8 mouse cellular contexts compared by ENCODE assay signal in genomic region chr19:52992880-52993440, GRCm38 (mm10). TPM values are rescaled to one million over a fixed set of nuclear protein-coding genes. Genes with fewer than 3 reads are reported as not detected.
DNase-seq lines count a peak whose midpoint lies in the region; ATAC-seq and TF ChIP-seq lines count a peak whose summit lies in the region.

No protein-coding gene starts in this region.

- peak; percentile 33 for TF ChIP-seq RAD21 in MEL (IDR thresholded peaks at IDR 0.05; ENCODE audit: low read depth, low read length)

- TF ChIP-seq POLR2A in MEL (IDR thresholded peaks at IDR 0.05; ENCODE audit: control insufficient read depth in 1 of 2, insufficient read depth in 1 of 2, low read depth in 1 of 2, low read length in 2 of 2, poor library complexity in 1 of 2), result no peak
- no peak for TF ChIP-seq POLR2A in limb, embryonic 14.5 days (IDR thresholded peaks at IDR 0.05; ENCODE audit: borderline replicate concordance, extremely low read depth, insufficient read depth, insufficient read length)

- no peak overlapping the region for H3K27ac ChIP-seq in MEL (ENCODE audit: control insufficient read depth, low read depth, low read length)
- H3K27ac ChIP-seq in forebrain, embryonic 14.5 days (ENCODE audit: low read depth, low read length), result no peak overlapping the region
- no peak overlapping the region for H3K27ac ChIP-seq in limb, embryonic 14.5 days (replicated peaks; ENCODE audit: low read depth, low read length)
- no peak overlapping the region for H3K27ac ChIP-seq in neural tube, embryonic 12.5 days

- TF ChIP-seq EP300 in MEL (IDR thresholded peaks at IDR 0.05; ENCODE audit: low read depth in 1 of 2, low read length in 2 of 2), result no peak

- WGBS in forebrain, embryonic 14.5 days, result 74% methylated on average over 11 of the region's 11 CpGs
- WGBS in limb, embryonic 14.5 days, result 74% methylated on average over 11 of the region's 11 CpGs
- 76% methylated on average over 11 of the region's 11 CpGs for WGBS in neural tube, embryonic 12.5 days

- ATAC-seq in forebrain, embryonic 14.5 days, result peak; percentile 60; the same call in 1 of the 2 replicates
- ATAC-seq in limb, embryonic 14.5 days (ENCODE audit: low FRiP score, low read depth), result no peak
- ATAC-seq in neural tube, embryonic 12.5 days (ENCODE audit: low FRiP score, low read depth), result peak; percentile 71

- peaks cover 0 to 43% of the 10 kb centered on the region in 2 experiments; a peak in 2 of 4 replicates for H3K36me3 ChIP-seq in MEL (ENCODE audit: control insufficient read depth in 1 of 2, insufficient read depth in 2 of 2, low read length in 2 of 2)
- peaks cover 55% of the 10 kb centered on the region for H3K36me3 ChIP-seq in forebrain, embryonic 14.5 days (ENCODE audit: control insufficient read depth, insufficient read depth, low read length)
- H3K36me3 ChIP-seq in limb, embryonic 14.5 days (ENCODE audit: control insufficient read depth, insufficient read depth, low read length), result peaks cover 68% of the 10 kb centered on the region
- H3K36me3 ChIP-seq in neural tube, embryonic 12.5 days, result peaks cover 53% of the 10 kb centered on the region

- peak; percentile 31 to 56 (median 48); a peak in 5 of 6 replicates for TF ChIP-seq CTCF in MEL (IDR thresholded peaks at IDR 0.05 in 2 of 3, conservative IDR thresholded peaks at IDR 0.05 in 1 of 3; ENCODE audit: control insufficient read depth in 1 of 3, insufficient read depth in 1 of 3, low read depth in 2 of 3, low read length in 3 of 3, poor library complexity in 1 of 3, severe bottlenecking in 1 of 3)

- no peaks in the 10 kb centered on the region for H3K27me3 ChIP-seq in MEL (ENCODE audit: control insufficient read depth in 1 of 2, insufficient read depth in 2 of 2, low read length in 2 of 2)
- no peaks in the 10 kb centered on the region for H3K27me3 ChIP-seq in forebrain, embryonic 14.5 days (replicated peaks; ENCODE audit: control insufficient read depth, insufficient read depth, low read length)
- no peaks in the 10 kb centered on the region for H3K27me3 ChIP-seq in limb, embryonic 14.5 days (ENCODE audit: control insufficient read depth, insufficient read depth, low read length)
- no peaks in the 10 kb centered on the region for H3K27me3 ChIP-seq in neural tube, embryonic 12.5 days (replicated peaks)

- DNase-seq in heart, adult 11 months, result peak; percentile 88
- no peak for DNase-seq in heart, adult 8-10 months (ENCODE audit: low spot score)
- DNase-seq in MEL (ENCODE audit: low read depth, low spot score), result peak; percentile 57
- peak; percentile 66 for DNase-seq in forebrain, embryonic 14.5 days (ENCODE audit: low spot score)
- DNase-seq in kidney, adult 8-10 months, result peak; percentile 48 to 51
- peak; percentile 53 for DNase-seq in limb, embryonic 14.5 days (ENCODE audit: low spot score)
- DNase-seq in ovary, postnatal 10 days (ENCODE audit: low spot score), result no peak

- no peak overlapping the region for H3K9ac ChIP-seq in MEL (ENCODE audit: control insufficient read depth, low read depth, low read length, poor library complexity, severe bottlenecking)
- H3K9ac ChIP-seq in forebrain, embryonic 14.5 days (ENCODE audit: low read length), result no peak overlapping the region
- no peak overlapping the region for H3K9ac ChIP-seq in limb, embryonic 14.5 days (ENCODE audit: low read depth, low read length, severe bottlenecking)
- no peak overlapping the region for H3K9ac ChIP-seq in neural tube, embryonic 12.5 days

- H3K9me3 ChIP-seq in MEL (replicated peaks; ENCODE audit: insufficient read depth, low read length), result no peaks in the 10 kb centered on the region
- H3K9me3 ChIP-seq in forebrain, embryonic 14.5 days (replicated peaks; ENCODE audit: control insufficient read depth, low read length), result no peaks in the 10 kb centered on the region
- no peaks in the 10 kb centered on the region for H3K9me3 ChIP-seq in limb, embryonic 14.5 days (ENCODE audit: control insufficient read depth, low read length)
- no peaks in the 10 kb centered on the region for H3K9me3 ChIP-seq in neural tube, embryonic 12.5 days

- H3K4me1 ChIP-seq in MEL (ENCODE audit: control insufficient read depth in 1 of 2, insufficient read depth in 2 of 2, low read length in 2 of 2), result no peaks in the 10 kb centered on the region
- H3K4me1 ChIP-seq in forebrain, embryonic 14.5 days (ENCODE audit: control insufficient read depth, insufficient read depth, low read length), result no peaks in the 10 kb centered on the region
- no peaks in the 10 kb centered on the region for H3K4me1 ChIP-seq in limb, embryonic 14.5 days (ENCODE audit: control insufficient read depth, insufficient read depth, low read length)
- H3K4me1 ChIP-seq in neural tube, embryonic 12.5 days, result no peaks in the 10 kb centered on the region

- H3K4me2 ChIP-seq in forebrain, embryonic 14.5 days (ENCODE audit: low read length), result no peak overlapping the region
- no peak overlapping the region for H3K4me2 ChIP-seq in limb, embryonic 14.5 days (replicated peaks; ENCODE audit: low read depth, low read length, severe bottlenecking)
- H3K4me2 ChIP-seq in neural tube, embryonic 12.5 days (replicated peaks), result no peak overlapping the region

- H3K79me2 ChIP-seq in MEL (ENCODE audit: control insufficient read depth, insufficient read depth, low read length, poor library complexity), result no peaks in the 10 kb centered on the region

- H3K4me3 ChIP-seq in MEL (ENCODE audit: control insufficient read depth in 1 of 2, insufficient read depth in 1 of 2, low read depth in 2 of 2, low read length in 2 of 2), result no peak overlapping the region
- H3K4me3 ChIP-seq in forebrain, embryonic 14.5 days (ENCODE audit: low read depth, low read length), result no peak overlapping the region
- no peak overlapping the region for H3K4me3 ChIP-seq in limb, embryonic 14.5 days (replicated peaks; ENCODE audit: low read length)
- no peak overlapping the region for H3K4me3 ChIP-seq in neural tube, embryonic 12.5 days

TF ChIP-seq in MEL, 35 proteins besides CTCF, POLR2A, EP300 and RAD21:
- peak; percentile 41 for TF ChIP-seq SMC3 (IDR thresholded peaks at IDR 0.05; ENCODE audit: low read depth, low read length)
- no peak for TF ChIP-seq GABPA (IDR thresholded peaks at IDR 0.05; ENCODE audit: low read depth, low read length)
- TF ChIP-seq HCFC1 (IDR thresholded peaks at IDR 0.05; ENCODE audit: low read depth, low read length), result no peak
- TF ChIP-seq TBP (IDR thresholded peaks at IDR 0.05; ENCODE audit: low read depth, low read length), result no peak

RNA-seq across cellular contexts. Expression of gene Xpnpep1, which starts 47.1 kb away (rescaled TPM):
- total RNA-seq in heart, adult 8-10 months (2022), result 10 to 100 TPM; 52.4 to 81.0 (median 72.0) TPM
- 459 and 531 TPM in 2 replicates for total RNA-seq in MEL (2012; rRNA removed)
- 100 to 1,000 TPM; 428 to 526 TPM for polyA plus RNA-seq in MEL (2012; ENCODE audit: insufficient read depth in 1 of 2, insufficient read length in 2 of 2, low read depth in 1 of 2, low replicate concordance in 2 of 2, missing spikeins in 1 of 2)
- polyA plus RNA-seq in forebrain, embryonic 14.5 days (2014; fragmentation: Nextera tagmentation; extraction: Ambion mirVana), result 155 and 158 TPM in 2 replicates
- 101 and 111 TPM in 2 replicates for polyA plus RNA-seq in limb, embryonic 14.5 days (2012; rRNA removed)
- 157 and 159 TPM in 2 replicates for polyA plus RNA-seq in limb, embryonic 14.5 days (2014; fragmentation: Nextera tagmentation; extraction: Ambion mirVana)
- polyA plus RNA-seq in neural tube, embryonic 12.5 days (2016; fragmentation: Nextera tagmentation; extraction: Ambion mirVana), result 149 and 153 TPM in 2 replicates

Comparison
In these comparisons a context has a peak if more than half of its experiments do, and no peak if none do; other contexts are left out.
1. DNase-seq: peak in heart, adult 11 months (single experiment), MEL (single experiment), forebrain, embryonic 14.5 days (single experiment), kidney, adult 8-10 months (2 of 2) and limb, embryonic 14.5 days (single experiment); none in heart, adult 8-10 months (single experiment) and ovary, postnatal 10 days (single experiment).